Mouse (Mus musculus): ENCODE measurements around the gene Chst1.

Chst1 gene

DNA sequence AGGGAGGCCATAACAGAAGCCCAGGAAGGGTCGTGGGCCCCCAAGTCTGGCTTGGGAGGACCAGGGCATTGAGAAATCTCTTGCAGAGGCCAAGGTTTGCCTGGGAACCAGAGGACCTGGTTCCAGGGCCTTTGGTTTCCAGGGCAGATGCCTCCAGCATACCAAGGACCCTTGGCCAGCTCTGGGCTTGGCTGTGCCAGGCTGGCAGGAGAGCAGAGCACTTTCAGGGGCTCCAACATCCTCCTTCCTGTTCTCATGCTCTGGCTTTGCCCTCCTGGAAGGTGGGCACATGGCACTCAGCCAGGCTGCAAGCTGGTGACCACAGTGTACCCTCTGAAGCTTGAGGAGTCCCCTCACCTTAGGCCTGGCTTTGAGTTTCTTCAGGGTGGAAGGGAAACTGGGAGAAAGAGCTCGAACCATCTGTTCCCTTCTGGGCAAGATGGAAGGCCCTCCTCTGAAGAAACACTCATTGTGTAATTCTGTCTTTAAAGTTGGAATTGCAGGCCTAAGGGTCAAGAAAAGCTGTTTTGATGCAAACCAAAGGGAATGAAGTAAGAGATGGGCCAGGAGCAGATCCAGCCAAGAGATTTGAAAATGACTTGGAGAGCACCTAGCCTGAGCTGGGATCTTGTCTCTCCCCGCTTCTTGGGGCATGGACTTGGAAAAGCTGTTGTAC is 10.3 kb downstream of the Chst1 start:
- peak; percentile 79 to 84 for DNase-seq (ENCODE audit: low spot score in 2 of 2)

DNA sequence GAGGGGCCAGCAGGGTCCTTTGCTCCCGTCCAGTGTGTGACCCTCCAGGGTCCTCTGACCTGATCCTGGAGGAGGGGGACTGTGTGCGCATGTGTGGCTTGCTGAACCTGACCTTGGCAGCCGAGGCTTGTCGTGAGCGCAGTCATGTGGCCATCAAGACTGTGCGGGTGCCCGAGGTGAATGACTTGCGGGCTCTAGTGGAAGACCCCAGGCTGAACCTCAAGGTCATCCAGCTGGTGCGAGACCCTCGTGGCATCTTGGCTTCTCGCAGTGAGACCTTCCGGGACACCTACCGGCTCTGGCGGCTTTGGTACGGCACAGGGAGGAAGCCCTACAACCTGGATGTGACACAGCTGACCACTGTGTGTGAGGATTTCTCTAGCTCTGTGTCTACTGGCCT is 14.1 kb downstream of the Chst1 start:
- peak in 1 of 2 experiments; percentile 27 for DNase-seq (ENCODE audit: low spot score in 2 of 2)

DNA sequence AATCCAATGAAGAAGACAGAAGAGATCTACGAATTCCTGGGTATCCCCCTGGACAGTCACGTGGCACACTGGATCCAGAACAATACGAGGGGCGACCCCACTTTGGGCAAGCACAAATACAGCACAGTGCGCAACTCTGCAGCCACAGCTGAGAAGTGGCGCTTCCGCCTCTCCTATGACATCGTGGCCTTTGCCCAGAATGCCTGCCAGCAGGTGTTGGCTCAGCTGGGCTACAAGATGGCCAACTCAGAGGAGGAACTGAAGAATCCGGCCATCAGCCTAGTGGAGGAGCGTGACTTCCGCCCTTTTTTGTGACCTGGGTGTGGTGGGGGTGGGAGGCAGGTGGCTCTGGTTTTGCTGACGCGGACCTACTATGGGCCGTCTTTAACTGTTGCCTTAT is 14.6 kb downstream of the Chst1 start:
- DNase-seq (ENCODE audit: low spot score in 2 of 2): peak in 1 of 2 experiments; percentile 28

DNA sequence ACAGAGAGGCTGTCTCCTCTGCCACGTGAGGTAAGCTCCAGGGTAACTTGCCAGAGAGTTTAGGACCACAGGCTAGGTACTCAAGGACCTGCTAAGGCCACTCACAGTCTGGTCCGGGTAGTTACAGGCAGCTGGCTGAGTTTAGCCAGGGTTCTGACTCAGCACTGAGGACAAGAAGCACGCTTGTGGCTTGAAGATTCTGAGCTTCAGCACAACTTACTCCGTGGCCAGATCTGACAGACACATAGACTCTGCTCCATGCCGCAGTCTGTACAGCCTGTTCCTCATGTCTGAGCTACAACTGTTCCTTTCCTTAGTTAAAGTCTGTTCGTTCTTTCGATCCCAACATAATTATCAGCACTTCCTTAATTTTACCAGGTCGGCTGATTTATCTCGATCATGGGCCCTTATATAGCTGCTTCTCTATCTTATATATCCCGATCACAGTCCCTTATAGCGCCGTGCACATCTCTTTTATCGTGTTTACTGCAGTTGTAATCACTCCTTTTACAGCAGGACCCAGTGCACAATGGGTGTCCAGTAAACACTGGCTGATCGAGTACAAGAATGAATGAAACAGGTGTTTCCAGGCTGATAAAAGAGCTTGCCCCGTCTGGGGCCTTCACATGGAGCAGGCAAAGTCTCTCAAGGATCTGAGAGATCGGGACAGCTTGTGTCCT is 17.7 kb downstream of the Chst1 start:
- no peak for DNase-seq (ENCODE audit: low spot score in 2 of 2)

DNA sequence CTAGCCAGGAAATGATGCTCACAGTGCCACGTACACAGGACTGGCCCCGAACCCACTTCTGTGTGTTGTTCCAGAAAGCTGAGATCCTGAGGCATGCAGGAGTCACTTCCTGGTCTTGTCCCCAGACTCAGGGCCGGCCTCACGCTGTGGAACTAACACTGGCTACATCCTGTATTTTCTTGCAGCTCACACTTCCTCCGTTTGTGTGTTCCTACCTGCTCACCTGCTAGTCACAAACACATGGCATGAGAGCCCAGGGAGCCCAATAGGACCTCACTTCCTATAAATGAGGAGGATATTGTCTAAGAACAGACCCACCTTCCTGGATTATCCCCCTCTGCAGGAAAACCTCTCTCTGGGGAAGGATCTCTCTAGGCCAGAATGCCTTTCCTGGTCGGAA is 18.5 kb downstream of the Chst1 start:
- no peak for DNase-seq (ENCODE audit: low spot score in 2 of 2)

DNA sequence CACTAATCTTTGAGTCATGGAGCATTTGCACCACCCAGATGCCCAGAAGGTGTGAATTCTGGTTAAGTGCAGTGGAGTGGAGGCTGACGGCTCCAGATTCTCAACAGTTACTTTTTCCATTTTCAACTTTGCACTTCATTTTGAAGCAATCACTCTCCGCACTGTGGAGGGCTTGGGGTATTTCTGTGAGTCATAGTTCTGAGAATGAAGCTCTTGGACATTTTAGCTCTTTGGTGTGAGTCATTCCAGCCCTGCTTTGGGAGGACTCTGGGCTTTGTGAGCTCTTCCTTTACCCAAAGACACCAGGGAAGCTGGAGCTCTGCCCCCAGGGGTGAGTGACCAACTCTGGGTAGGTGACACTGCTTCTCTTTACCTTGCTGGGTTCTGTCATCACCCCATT is 28.1 kb downstream of the Chst1 start:
- DNase-seq (ENCODE audit: low spot score in 2 of 2): no peak

DNA sequence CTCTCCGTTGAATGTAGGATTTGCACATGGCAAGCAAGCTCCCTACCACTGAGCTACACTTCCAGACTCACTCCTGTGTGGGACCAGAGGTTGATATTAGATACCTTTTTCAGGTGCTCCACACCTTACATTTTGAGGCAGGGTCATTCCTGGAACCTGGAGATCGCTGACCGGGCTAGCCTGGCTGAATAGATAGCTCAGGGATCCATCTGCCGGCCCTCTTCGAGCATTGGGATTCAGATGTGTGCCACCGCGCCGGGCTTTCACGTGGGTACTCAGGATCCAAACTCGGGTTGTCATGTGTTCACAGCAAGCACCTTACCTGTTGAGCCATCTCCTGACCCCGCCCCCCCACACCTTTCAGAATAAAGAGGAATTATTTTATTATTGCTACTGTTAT is 31.3 kb downstream of the Chst1 start:
- no peak for DNase-seq (ENCODE audit: low spot score in 2 of 2)

DNA sequence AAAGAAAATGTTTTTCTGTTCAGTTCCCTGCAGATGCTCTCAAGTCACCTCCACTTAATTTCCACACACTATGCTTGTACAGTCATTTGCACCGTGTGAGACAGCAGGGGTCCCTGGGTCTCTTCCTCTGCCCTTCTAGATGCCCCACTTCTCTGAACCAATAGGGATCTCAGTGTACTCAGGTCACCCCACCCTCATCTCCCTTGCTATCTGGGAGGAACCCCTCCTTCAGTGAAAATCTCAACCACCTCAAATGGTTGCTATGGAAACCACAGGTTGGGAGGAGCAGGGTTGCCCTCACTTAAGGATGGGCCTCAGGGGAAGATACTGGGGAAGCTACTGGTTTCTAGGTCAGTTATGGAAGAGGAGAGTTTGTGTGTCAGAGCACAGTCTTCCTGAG is 32.5 kb downstream of the Chst1 start:
- DNase-seq (ENCODE audit: low spot score in 2 of 2): no peak

DNA sequence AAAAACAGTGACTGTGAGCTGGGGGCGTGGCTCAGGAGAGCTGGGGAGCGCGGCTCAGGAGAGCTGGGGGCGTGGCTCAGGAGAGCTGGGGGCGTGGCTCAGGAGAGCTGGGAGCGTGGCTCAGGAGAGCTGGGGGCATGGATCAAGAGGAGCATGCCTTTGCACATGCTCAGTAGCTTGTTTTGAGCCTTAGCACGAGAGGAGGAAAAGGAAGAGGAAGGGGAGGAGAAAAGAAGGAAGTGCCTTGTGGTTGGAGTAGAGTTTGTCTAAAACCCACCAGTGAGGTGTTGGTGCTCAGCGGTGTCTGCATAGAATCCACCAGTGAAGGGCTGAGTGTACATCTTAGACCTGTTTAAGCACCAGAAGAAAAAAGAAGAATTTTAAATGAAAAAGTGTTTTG is 41.0 kb downstream of the Chst1 start:
- DNase-seq (ENCODE audit: low spot score in 2 of 2): no peak

DNA sequence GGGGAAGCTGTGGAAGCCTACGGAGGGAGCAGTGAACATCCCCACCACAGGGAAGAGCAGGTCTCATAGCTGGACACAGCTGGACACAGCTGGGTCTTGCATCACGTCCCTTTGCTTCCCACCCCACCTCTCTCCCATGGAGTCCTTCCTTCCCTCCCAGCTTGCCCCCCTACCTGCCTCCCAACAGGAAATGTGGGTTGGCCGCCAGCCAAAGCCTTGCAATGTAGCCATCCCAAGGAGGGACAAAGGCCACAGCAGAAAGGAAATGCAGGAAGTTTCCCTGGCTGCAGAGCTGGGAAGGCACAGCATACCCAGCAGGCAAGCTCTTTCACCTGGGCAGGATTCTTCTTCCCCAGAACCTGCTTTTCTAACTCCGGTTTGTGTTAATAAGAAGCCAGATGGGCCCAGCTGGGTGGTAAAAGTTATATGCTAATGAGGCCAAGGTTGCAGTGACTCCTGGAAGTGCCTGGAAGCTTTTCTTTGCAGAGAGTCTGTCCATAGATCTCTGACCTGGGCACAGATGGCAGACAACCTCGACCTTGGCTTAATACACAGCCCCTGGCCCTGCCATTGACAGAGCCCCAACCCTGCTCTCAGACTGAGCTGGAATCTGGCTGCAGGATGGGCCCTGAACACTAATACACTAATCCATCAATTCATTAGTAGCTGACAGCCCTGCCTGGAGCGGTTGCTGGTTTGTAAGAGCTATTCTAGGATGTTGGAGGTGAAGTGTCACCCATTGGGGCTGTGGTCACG is 46.0 kb downstream of the Chst1 start:
- DNase-seq (ENCODE audit: low spot score in 2 of 2): no peak

DNA sequence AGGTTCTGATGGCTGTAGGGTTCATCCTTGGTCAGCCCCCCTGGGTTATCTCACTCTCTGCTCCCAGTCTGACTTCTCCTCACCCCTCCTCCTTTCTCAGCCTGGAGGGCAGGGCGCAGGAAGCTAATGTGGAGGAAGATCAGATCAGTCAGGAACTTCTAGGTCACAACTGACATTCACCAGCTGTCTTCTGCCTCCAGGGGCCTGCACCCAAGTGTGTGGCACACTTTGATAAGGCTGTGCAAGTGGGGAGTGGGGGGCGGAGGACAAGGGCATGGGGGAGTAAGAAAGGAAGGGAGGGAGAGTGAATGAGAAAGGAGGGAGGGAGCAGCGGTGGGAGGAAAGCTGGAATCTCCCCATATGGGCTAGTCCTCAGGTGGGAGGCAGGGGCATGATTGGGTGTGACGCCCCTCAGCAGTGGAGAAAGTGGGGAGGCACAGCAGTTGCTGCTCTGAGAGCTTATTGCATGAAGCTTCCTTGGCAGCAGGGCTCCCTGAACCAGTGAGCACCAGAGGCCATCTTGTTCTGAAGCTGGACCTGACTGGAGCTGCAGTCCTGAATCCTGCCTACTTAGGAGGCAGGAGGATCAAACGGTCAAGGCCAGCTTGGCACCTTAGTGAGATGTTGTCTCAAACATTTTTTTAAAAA is 49.8 kb downstream of the Chst1 start:
- DNase-seq (ENCODE audit: low spot score in 2 of 2): no peak

DNA sequence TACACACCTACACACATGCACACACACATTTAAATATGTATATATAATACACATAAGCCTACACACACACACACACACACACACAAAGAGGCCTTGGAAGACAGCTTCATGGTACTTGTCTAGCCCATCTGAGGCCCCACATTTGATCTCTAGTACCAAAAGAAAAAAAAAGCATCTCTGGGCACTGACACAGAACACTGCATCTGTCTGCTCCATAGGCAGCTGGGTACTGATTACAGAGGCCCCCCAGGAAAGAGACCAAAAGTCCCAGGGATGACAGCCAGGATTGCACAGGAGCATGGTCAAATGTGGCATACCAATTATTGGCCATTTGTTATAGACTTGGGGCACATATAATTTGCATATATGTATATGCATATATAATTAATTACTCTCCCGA is 50.9 kb downstream of the Chst1 start:
- DNase-seq (ENCODE audit: low spot score in 2 of 2): no peak

DNA sequence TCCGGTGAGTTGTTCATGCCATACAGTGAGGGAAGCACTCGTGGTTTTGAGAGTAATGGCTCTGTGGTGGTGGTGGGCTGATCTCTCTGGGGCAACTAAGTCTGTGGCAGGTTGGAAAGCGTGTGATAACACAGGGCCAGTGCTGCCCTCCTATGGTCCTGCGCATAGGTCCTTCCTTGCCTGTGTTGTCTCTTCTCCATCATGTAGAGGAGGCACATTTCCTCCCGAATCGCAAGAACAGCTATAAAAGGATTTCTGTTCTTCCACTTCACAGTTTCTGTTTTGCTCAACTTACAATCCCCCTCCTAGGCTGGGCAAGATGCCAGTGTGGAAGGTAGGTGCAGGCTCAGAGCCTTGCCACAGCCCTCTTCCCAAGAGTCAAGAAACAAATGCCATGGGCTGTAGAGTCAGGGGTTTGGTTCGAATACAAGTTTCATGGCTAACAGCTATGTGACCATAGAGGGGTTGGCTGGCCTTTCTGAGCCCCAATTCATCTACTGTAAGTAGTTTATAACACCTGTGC is 51.8 kb downstream of the Chst1 start:
- peak in 1 of 2 experiments; percentile 58 for DNase-seq (ENCODE audit: low spot score in 2 of 2)

DNA sequence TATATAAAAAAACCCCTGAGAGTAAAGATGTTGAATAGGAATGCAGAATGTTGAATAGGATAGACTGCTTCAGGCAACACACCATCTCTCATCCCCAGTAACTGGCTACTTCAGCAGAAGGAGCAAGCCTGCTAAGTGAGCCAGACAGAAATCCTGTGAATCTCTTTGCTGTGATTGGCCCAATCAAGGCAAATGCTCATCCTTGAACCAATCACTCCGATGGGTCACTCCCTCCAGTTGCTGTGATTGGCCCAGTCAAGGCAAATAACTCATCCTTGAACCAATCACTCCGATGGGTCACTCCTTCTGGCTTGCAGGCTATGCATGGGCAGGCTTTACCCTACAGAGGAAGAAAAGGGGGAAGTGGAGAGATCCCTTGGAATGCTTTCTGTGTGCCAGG is 57.7 kb downstream of the Chst1 start:
- DNase-seq (ENCODE audit: low spot score in 2 of 2): no peak

DNA sequence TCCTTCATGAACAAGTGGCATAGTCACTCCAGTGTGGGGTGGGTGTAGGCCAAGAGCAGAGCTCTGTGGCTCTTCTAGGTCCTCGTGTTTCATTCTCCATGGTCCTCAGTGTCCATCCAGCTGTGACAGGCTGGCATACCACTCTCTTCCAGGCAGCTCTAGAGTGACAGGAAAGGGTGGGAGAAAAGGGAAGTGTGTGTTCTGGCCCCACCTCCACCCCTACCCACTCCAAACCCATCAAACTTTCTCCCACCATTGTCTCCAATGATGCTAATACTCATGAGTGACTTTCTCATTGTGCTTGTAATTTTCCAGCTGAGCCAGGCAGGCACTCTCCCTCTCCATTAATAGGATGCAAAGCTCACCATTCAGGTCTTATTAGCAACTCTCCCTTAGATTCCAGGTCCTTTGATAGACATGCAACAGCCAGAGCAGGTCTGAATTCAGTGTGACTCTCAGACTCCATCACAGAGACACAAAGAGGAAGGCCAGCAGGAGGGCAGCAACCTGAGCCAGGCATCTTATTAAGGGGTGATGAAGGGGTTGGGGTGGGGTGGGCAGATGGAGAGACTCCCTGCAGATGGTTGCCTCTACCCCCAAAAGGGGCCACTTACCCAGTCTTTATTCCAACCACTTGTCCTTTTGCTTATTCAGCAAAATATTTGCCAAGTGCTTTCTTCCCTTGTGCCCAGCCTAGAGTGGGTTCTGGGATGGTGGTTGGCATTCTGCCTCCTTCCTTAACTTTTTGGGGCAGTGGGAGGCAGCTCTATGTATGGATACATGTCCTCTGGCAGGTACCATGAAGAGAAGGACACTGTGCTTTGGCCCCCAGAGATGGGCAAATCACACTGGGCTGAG is 59.0 kb downstream of the Chst1 start:
- DNase-seq (ENCODE audit: low spot score in 2 of 2): no peak

DNA sequence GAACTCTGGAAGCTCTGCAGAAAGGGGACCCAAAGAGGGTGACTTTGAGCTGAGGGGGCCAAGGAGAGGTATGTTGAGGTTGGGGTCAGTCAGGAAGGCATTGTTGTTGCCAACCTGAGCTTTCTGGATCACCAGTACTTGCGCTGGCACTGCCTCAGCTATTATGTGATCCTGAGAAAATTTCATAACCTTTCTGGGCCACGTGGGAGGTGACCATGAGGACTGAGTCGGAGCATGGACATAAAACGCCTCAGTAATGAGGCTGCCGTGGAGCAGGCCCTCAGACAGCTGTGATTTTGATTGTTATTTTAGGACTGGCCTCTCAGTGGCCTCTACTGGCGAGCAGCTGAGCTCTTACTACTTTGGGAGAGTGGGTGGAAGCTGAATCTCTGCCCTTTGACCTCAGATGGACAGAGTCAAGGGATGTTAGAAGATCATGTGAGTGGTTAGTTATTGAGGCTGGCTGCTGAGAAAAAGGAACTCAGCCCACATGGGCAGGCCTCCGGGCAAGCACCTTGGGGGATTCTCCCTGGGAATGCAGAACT is 60.1 kb downstream of the Chst1 start:
- DNase-seq (ENCODE audit: low spot score in 2 of 2): no peak

DNA sequence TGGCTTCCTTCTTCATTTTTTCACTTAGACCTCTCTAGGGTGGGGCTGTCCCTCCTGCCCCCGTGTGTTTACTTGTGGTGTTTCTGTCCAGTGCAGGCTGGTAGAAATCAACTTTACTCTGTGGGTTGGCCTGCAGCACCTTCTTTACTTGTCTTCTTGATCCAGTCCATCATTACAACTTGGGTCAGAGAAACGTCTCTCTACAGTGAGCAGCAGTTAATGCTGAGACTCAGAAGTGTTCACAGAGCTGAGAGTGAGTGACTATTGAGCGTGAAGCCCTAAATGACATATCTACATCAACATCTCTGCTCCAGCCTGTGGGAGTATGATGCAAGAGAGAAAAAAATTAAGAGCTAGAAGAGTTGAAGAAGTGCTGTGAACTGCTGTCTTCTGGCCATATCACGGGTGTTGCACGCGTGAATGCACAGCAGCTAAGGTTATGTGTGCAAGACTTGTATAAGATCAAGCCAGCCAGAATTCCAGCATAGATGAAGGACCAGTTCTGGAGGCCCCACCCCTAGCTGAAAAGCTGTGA is 63.1 kb downstream of the Chst1 start:
- DNase-seq (ENCODE audit: low spot score in 2 of 2): no peak
